Mouse (Mus musculus): ENCODE results near the gene Slc2a2.
A peak's percentile ranks its signal among the peaks of the same experiment; 100 is the strongest.
"Not testable (repeated sequence)": the region's sequence is repeated elsewhere in the genome, so short reads cannot be mapped to it uniquely, and the experiment has no call there.

Gene Slc2a2

GRCm38 (mm10) chr3:28734712-28735111 is 37.0 kb downstream of the Slc2a2 start:
- DNase-seq (ENCODE audit: low spot score): no peak

GRCm38 (mm10) chr3:28736981-28737380 is 39.3 kb downstream of the Slc2a2 start:
- DNase-seq (ENCODE audit: low spot score): no peak

GRCm38 (mm10) chr3:28740353-28740752 is 42.6 kb downstream of the Slc2a2 start:
- DNase-seq (ENCODE audit: low spot score): no peak

- DNase-seq (ENCODE audit: low spot score): no peak
Observed at GRCm38 (mm10) chr3:28743251-28743650, 45.5 kb downstream of the Slc2a2 start.

- DNase-seq (ENCODE audit: low spot score): peak; percentile 72
Observed at GRCm38 (mm10) chr3:28745835-28746483, 48.3 kb downstream of the Slc2a2 start.

- no peak for DNase-seq (ENCODE audit: low spot score)
Observed at GRCm38 (mm10) chr3:28748151-28748550, 50.4 kb downstream of the Slc2a2 start.

- DNase-seq (ENCODE audit: low spot score): no peak
Observed at GRCm38 (mm10) chr3:28748956-28749355, 51.3 kb downstream of the Slc2a2 start.

- DNase-seq (ENCODE audit: low spot score): no peak
Observed at GRCm38 (mm10) chr3:28755477-28755876, 57.8 kb downstream of the Slc2a2 start.

GRCm38 (mm10) chr3:28761225-28761789 is 63.6 kb downstream of the Slc2a2 start:
- DNase-seq (ENCODE audit: low spot score): no peak

- DNase-seq (ENCODE audit: low spot score): no peak
Observed at GRCm38 (mm10) chr3:28766935-28767334, 69.2 kb downstream of the Slc2a2 start.

- DNase-seq (ENCODE audit: low spot score): no peak
Observed at GRCm38 (mm10) chr3:28768222-28768621, 70.5 kb downstream of the Slc2a2 start.

GRCm38 (mm10) chr3:28772919-28773318 is 75.2 kb downstream of the Slc2a2 start:
- not testable (repeated sequence) for DNase-seq (ENCODE audit: low spot score)

- no peak for DNase-seq (ENCODE audit: low spot score)
Observed at GRCm38 (mm10) chr3:28775361-28775760, 77.7 kb downstream of the Slc2a2 start.

GRCm38 (mm10) chr3:28775958-28776357 is 78.3 kb downstream of the Slc2a2 start:
- DNase-seq (ENCODE audit: low spot score): no peak

- no peak for DNase-seq (ENCODE audit: low spot score)
Observed at GRCm38 (mm10) chr3:28776491-28776890, 78.8 kb downstream of the Slc2a2 start.

- no peak for DNase-seq (ENCODE audit: low spot score)
Observed at GRCm38 (mm10) chr3:28780511-28780910, 82.8 kb downstream of the Slc2a2 start.
